Mouse (Mus musculus) testis, adult 2 months (tissue): ENCODE results near the gene Ddx23. TPM values are rescaled to one million over a fixed set of nuclear protein-coding genes. Genes with fewer than 3 reads are reported as not detected.

Source experiments
- H3K27ac ChIP-seq: fragments of 200-500 bp; 2 replicates; pipeline ENCODE4 v1.5.1; 2012; ENCODE audit warnings: low read depth, low read length; ENCODE audit not compliant: control insufficient read depth, insufficient read depth
- H3K27me3 ChIP-seq: fragments of 200-500 bp; 2 replicates; pipeline ENCODE4 v1.6.1; 2012; ENCODE audit warnings: mild to moderate bottlenecking, low read length, moderate library complexity; ENCODE audit not compliant: control insufficient read depth, insufficient read depth
- H3K36me3 ChIP-seq: fragments of 200-500 bp; 2 replicates; pipeline ENCODE4 v1.6.1; 2012; ENCODE audit warnings: mild to moderate bottlenecking, low read length; ENCODE audit not compliant: control insufficient read depth, insufficient read depth
- H3K4me1 ChIP-seq: fragments of 200-500 bp; 2 replicates; pipeline ENCODE4 v1.6.1; 2012; ENCODE audit warnings: low read length; ENCODE audit not compliant: control insufficient read depth, insufficient read depth
- H3K4me3 ChIP-seq: fragments of 200-500 bp; 2 replicates; pipeline ENCODE4 v1.5.1; 2012; ENCODE audit warnings: low read depth, mild to moderate bottlenecking, low read length, moderate library complexity, mixed read lengths; ENCODE audit not compliant: control insufficient read depth
- CTCF ChIP-seq: fragments of 200-500 bp; IDR thresholded peaks from 2 replicates; pipeline ENCODE4 v1.5.1; 2012; ENCODE audit warnings: low read depth, mild to moderate bottlenecking, inconsistent platforms, low read length, moderate library complexity; ENCODE audit not compliant: control insufficient read depth, insufficient read depth, insufficient replicate concordance
- POLR2A ChIP-seq: fragments of 200-500 bp; IDR thresholded peaks from 2 replicates; pipeline ENCODE4 v1.6.1; 2012; ENCODE audit warnings: low read depth, mild to moderate bottlenecking, inconsistent platforms, low read length, moderate library complexity; ENCODE audit not compliant: control insufficient read depth
- polyA plus RNA-seq: library from polyadenylated mRNA; depleted of rRNA; stranded (reverse); fragments of >200 nt; gene quantifications from 2 replicates; pipeline ENCODE4 v1.2.3, GENCODE M21; 2012

Ddx23 gene
- polyA plus RNA-seq, 1 experiment: 16.9 TPM

GRCm38 (mm10) chr15:98637155-98637554 lies 25.5 kb downstream of the Ddx23 start:
- peaks cover 8% of the 10 kb centered on the region for H3K27me3 ChIP-seq
- TF ChIP-seq POLR2A: no peak
- no peak for TF ChIP-seq CTCF
- peaks cover 16% of the 10 kb centered on the region for H3K4me1 ChIP-seq
- no peak overlapping the region for H3K27ac ChIP-seq
- H3K4me3 ChIP-seq: no peak overlapping the region
- no peaks in the 10 kb centered on the region for H3K36me3 ChIP-seq

GRCm38 (mm10) chr15:98636517-98636916 lies 26.2 kb downstream of the Ddx23 start:
- Histone ChIP-seq H3K27ac (no peak overlapping the region), H3K36me3 (no peaks in the 10 kb centered on the region), H3K4me3 (no peak overlapping the region), H3K27me3 (peaks cover 9% of the 10 kb centered on the region), H3K4me1 (peaks cover 22% of the 10 kb centered on the region)
- no peak for TF ChIP-seq CTCF
- no peak for TF ChIP-seq POLR2A

- Histone ChIP-seq H3K4me1 (peaks cover 29% of the 10 kb centered on the region), H3K27me3 (peaks cover 10% of the 10 kb centered on the region), H3K36me3 (no peaks in the 10 kb centered on the region), H3K4me3 (no peak overlapping the region), H3K27ac (no peak overlapping the region)
- TF ChIP-seq CTCF: no peak
- TF ChIP-seq POLR2A: no peak
These were observed 27.3 kb downstream of the Ddx23 start for GRCm38 (mm10) chr15:98635291-98635841.

GRCm38 (mm10) chr15:98634541-98635081 lies 28.1 kb downstream of the Ddx23 start:
- H3K36me3 ChIP-seq: no peaks in the 10 kb centered on the region
- H3K27ac ChIP-seq: no peak overlapping the region
- TF ChIP-seq CTCF: no peak
- TF ChIP-seq POLR2A: no peak
- peak overlapping the region; percentile 69 for H3K4me3 ChIP-seq
- peaks cover 10% of the 10 kb centered on the region for H3K27me3 ChIP-seq
- peaks cover 29% of the 10 kb centered on the region for H3K4me1 ChIP-seq

- TF ChIP-seq POLR2A: no peak
- TF ChIP-seq CTCF: no peak
- H3K27me3 ChIP-seq: peaks cover 10% of the 10 kb centered on the region
- peaks cover 29% of the 10 kb centered on the region for H3K4me1 ChIP-seq
- peak overlapping the region; percentile 69 for H3K4me3 ChIP-seq
- H3K27ac ChIP-seq: no peak overlapping the region
- no peaks in the 10 kb centered on the region for H3K36me3 ChIP-seq
These were observed 28.7 kb downstream of the Ddx23 start for GRCm38 (mm10) chr15:98633822-98634470.

- Histone ChIP-seq H3K36me3 (no peaks in the 10 kb centered on the region), H3K27ac (no peak overlapping the region)
These were observed 29.8 kb downstream of the Ddx23 start for GRCm38 (mm10) chr15:98632921-98633320.

GRCm38 (mm10) chr15:98632107-98632744 lies 30.5 kb downstream of the Ddx23 start:
- H3K36me3 ChIP-seq: no peaks in the 10 kb centered on the region
- TF ChIP-seq CTCF: no peak
- H3K27ac ChIP-seq: no peak overlapping the region
- H3K27me3 ChIP-seq: peaks cover 10% of the 10 kb centered on the region
- H3K4me3 ChIP-seq: peak overlapping the region; percentile 55; the same call in 1 of the 2 replicates
- peaks cover 38% of the 10 kb centered on the region for H3K4me1 ChIP-seq

More at GRCm38 (mm10) chr15:98632921-98633320, 29.8 kb downstream of the Ddx23 start:
- H3K4me3 ChIP-seq: no peak overlapping the region
- H3K4me1 ChIP-seq: peaks cover 38% of the 10 kb centered on the region
- TF ChIP-seq CTCF (no peak), POLR2A (no peak)
- H3K27me3 ChIP-seq: peaks cover 10% of the 10 kb centered on the region
